Mouse (Mus musculus) heart, embryonic 16.5 days (tissue): ENCODE results near the gene Rc3h1. TPM values are rescaled to one million over a fixed set of nuclear protein-coding genes. Genes with fewer than 3 reads are reported as not detected.
"Not testable (repeated sequence)": the region's sequence is repeated elsewhere in the genome, so short reads cannot be mapped to it uniquely, and the experiment has no call there.

Experiments
- ATAC-seq: fragments of 200-750 bp; cut with Nextera tagmentation; replicated peaks from 2 replicates; pipeline ENCODE4 v1.8.0; 2017; ENCODE audit warnings: moderate number of reproducible peaks; ENCODE audit not compliant: insufficient read depth, low FRiP score; ENCODE audit errors: extremely low read depth
- H3K27ac ChIP-seq: fragments of 300-500 bp; sonication (generic); 2 replicates; pipeline ENCODE4 v1.5.1; 2014; ENCODE audit warnings: mild to moderate bottlenecking, low read length, control low read depth, moderate library complexity
- H3K27me3 ChIP-seq: fragments of 300-500 bp; sonication (generic); 2 replicates; pipeline ENCODE4 v1.6.1; 2014; ENCODE audit warnings: low read length, mixed read lengths; ENCODE audit not compliant: control insufficient read depth, insufficient read depth
- H3K36me3 ChIP-seq: fragments of 300-500 bp; sonication (generic); 2 replicates; pipeline ENCODE4 v1.6.1; 2014; ENCODE audit not compliant: control insufficient read depth, insufficient read depth
- H3K4me1 ChIP-seq: fragments of 300-500 bp; sonication (generic); 2 replicates; pipeline ENCODE4 v1.6.1; 2014; ENCODE audit warnings: low read length, mixed read lengths; ENCODE audit not compliant: control insufficient read depth, insufficient read depth
- H3K4me2 ChIP-seq: fragments of 300-500 bp; sonication (generic); 2 replicates; pipeline ENCODE4 v1.6.1; 2014; ENCODE audit warnings: low read depth, mild to moderate bottlenecking, control low read depth, low read length
- H3K4me3 ChIP-seq: fragments of 300-500 bp; sonication (generic); 2 replicates; pipeline ENCODE4 v1.5.1; 2014; ENCODE audit warnings: mild to moderate bottlenecking, control low read depth, low read length
- H3K9ac ChIP-seq: fragments of 300-500 bp; sonication (generic); 2 replicates; pipeline ENCODE4 v1.6.1; 2014; ENCODE audit warnings: low read length, control low read depth
- H3K9me3 ChIP-seq: fragments of 300-500 bp; sonication (generic); replicated peaks from 2 replicates; pipeline ENCODE4 v1.6.1; 2016; ENCODE audit warnings: low read length; ENCODE audit not compliant: control insufficient read depth
- WGBS: fragments of 180-500 bp; shearing (Covaris S2); extraction: QIAGEN DNeasy Blood & Tissue Kit; methylation state at CpG from one replicate; pipeline ENCODE4 v1.1.7; 2014; 5-methylcytosine and 5-hydroxymethylcytosine counted together
- polyA plus RNA-seq: library from polyadenylated mRNA; unstranded; fragments of >200 nt; fragmentation: Nextera tagmentation; extraction: Ambion mirVana; gene quantifications from 2 replicates; pipeline ENCODE4 v1.2.1, GENCODE M21; 2015

Gene Rc3h1
- polyA plus RNA-seq, 1 experiment from 2014 or later = 5.8 TPM

- H3K9me3 ChIP-seq, H3K36me3 ChIP-seq, ATAC-seq, H3K27ac ChIP-seq, H3K4me1 ChIP-seq, H3K9ac ChIP-seq, H3K4me2 ChIP-seq, H3K4me3 ChIP-seq, H3K27me3 ChIP-seq: not testable (repeated sequence)
- 77% methylated on average over 1 of the region's 1 CpGs for WGBS
Observed at GRCm38 (mm10) chr1:160881378-160881777, 24.8 kb upstream of the Rc3h1 start.

- peaks cover 4% of the 10 kb centered on the region; the same call in 1 of the 2 replicates for H3K4me1 ChIP-seq
- no peak overlapping the region for H3K9ac ChIP-seq
- no peak overlapping the region for H3K4me2 ChIP-seq
- no peaks in the 10 kb centered on the region for H3K27me3 ChIP-seq
- H3K36me3 ChIP-seq = no peaks in the 10 kb centered on the region
- no peak overlapping the region for H3K27ac ChIP-seq
- no peaks in the 10 kb centered on the region for H3K9me3 ChIP-seq
- H3K4me3 ChIP-seq = no peak overlapping the region
- ATAC-seq = no peak
- 76% methylated on average over 3 of the region's 3 CpGs for WGBS
Observed at GRCm38 (mm10) chr1:160881968-160882367, 24.2 kb upstream of the Rc3h1 start.

- H3K4me2 ChIP-seq = no peak overlapping the region
- no peak for ATAC-seq
- H3K4me1 ChIP-seq = no peaks in the 10 kb centered on the region
- no peak overlapping the region for H3K4me3 ChIP-seq
- no peaks in the 10 kb centered on the region for H3K27me3 ChIP-seq
- no peaks in the 10 kb centered on the region for H3K36me3 ChIP-seq
- no peak overlapping the region for H3K9ac ChIP-seq
- 77% methylated on average over 3 of the region's 3 CpGs for WGBS
- H3K9me3 ChIP-seq = no peaks in the 10 kb centered on the region
- H3K27ac ChIP-seq = no peak overlapping the region
Observed at GRCm38 (mm10) chr1:160884273-160884672, 21.9 kb upstream of the Rc3h1 start.

- no peak overlapping the region for H3K9ac ChIP-seq
- no peak overlapping the region for H3K27ac ChIP-seq
- no peaks in the 10 kb centered on the region for H3K27me3 ChIP-seq
- no peak overlapping the region for H3K4me2 ChIP-seq
- no peaks in the 10 kb centered on the region for H3K4me1 ChIP-seq
- no peak for ATAC-seq
- 56% methylated on average over 2 of the region's 2 CpGs for WGBS
- no peak overlapping the region for H3K4me3 ChIP-seq
- no peaks in the 10 kb centered on the region for H3K36me3 ChIP-seq
- H3K9me3 ChIP-seq = no peaks in the 10 kb centered on the region
Observed at GRCm38 (mm10) chr1:160884993-160885392, 21.2 kb upstream of the Rc3h1 start.

- Histone ChIP-seq H3K9ac (no peak overlapping the region), H3K4me1 (peaks cover 4% of the 10 kb centered on the region), H3K4me3 (no peak overlapping the region), H3K27me3 (no peaks in the 10 kb centered on the region), H3K27ac (peak overlapping the region; percentile 77), H3K36me3 (no peaks in the 10 kb centered on the region), H3K9me3 (no peaks in the 10 kb centered on the region), H3K4me2 (peak overlapping the region; percentile 38)
- whole genome bisulfite sequencing = 25% methylated on average over 10 of the region's 10 CpGs
- ATAC-seq = peak; percentile 78
Observed at GRCm38 (mm10) chr1:160899701-160900100, 6.5 kb upstream of the Rc3h1 start.

- H3K9ac ChIP-seq = no peak overlapping the region
- peak overlapping the region; percentile 25; the same call in 1 of the 2 replicates for H3K27ac ChIP-seq
- H3K27me3 ChIP-seq = no peaks in the 10 kb centered on the region
- H3K4me2 ChIP-seq = no peak overlapping the region
- H3K4me3 ChIP-seq = no peak overlapping the region
- peaks cover 13% of the 10 kb centered on the region for H3K4me1 ChIP-seq
- no peaks in the 10 kb centered on the region for H3K9me3 ChIP-seq
- H3K36me3 ChIP-seq = no peaks in the 10 kb centered on the region
- no peak for ATAC-seq
- 18% methylated on average over 4 of the region's 4 CpGs for WGBS
Observed at GRCm38 (mm10) chr1:160904047-160904446, 2.2 kb upstream of the Rc3h1 start.

- Histone ChIP-seq H3K27ac (peak overlapping the region; percentile 91), H3K36me3 (no peaks in the 10 kb centered on the region), H3K27me3 (no peaks in the 10 kb centered on the region), H3K9me3 (no peaks in the 10 kb centered on the region), H3K9ac (peak overlapping the region; percentile 95), H3K4me3 (peak overlapping the region; percentile 78), H3K4me2 (peak overlapping the region; percentile 71), H3K4me1 (peaks cover 19% of the 10 kb centered on the region)
- under 1% methylated on average over 66 of the region's 67 CpGs for WGBS
- peak; percentile 66 for ATAC-seq
Observed at GRCm38 (mm10) chr1:160906558-160907481, 602 bp downstream of the Rc3h1 start.

GRCm38 (mm10) chr1:160910176-160910575 is 4.0 kb downstream of the Rc3h1 start:
- H3K9me3 ChIP-seq = no peaks in the 10 kb centered on the region
- no peak for ATAC-seq

GRCm38 (mm10) chr1:160910812-160911211 is 4.6 kb downstream of the Rc3h1 start:
- Histone ChIP-seq H3K4me3 (no peak overlapping the region), H3K4me2 (no peak overlapping the region), H3K4me1 (peaks cover 16% of the 10 kb centered on the region), H3K27ac (no peak overlapping the region), H3K27me3 (no peaks in the 10 kb centered on the region), H3K9ac (no peak overlapping the region), H3K9me3 (no peaks in the 10 kb centered on the region), H3K36me3 (no peaks in the 10 kb centered on the region)
- no peak for ATAC-seq
- WGBS = 81% methylated on average over 1 of the region's 1 CpGs

More at GRCm38 (mm10) chr1:160910176-160910575, 4.0 kb downstream of the Rc3h1 start:
- no peaks in the 10 kb centered on the region for H3K27me3 ChIP-seq
- 79% methylated on average over 1 of the region's 1 CpGs for WGBS
- no peak overlapping the region for H3K27ac ChIP-seq
- H3K36me3 ChIP-seq = no peaks in the 10 kb centered on the region
- no peak overlapping the region for H3K9ac ChIP-seq
- no peak overlapping the region for H3K4me2 ChIP-seq
- H3K4me3 ChIP-seq = no peak overlapping the region
- H3K4me1 ChIP-seq = peaks cover 19% of the 10 kb centered on the region
